Mouse (Mus musculus): ENCODE measurements around the gene Nudcd3. TPM values are rescaled to one million over a fixed set of nuclear protein-coding genes. Genes with fewer than 3 reads are reported as not detected.

Nudcd3 gene
- polyA plus RNA-seq, 1 experiment: 26.2 TPM

- Histone ChIP-seq H3K4me1 (ENCODE audit: control insufficient read depth, insufficient read depth, insufficient read length, low read length) (peaks cover 6% of the 10 kb centered on the region), H3K27ac (ENCODE audit: insufficient read depth, low read depth, low read length) (no peak overlapping the region), H3K27me3 (ENCODE audit: control insufficient read depth, insufficient read depth, low read length) (no peaks in the 10 kb centered on the region), H3K4me3 (ENCODE audit: low read depth, low read length) (no peak overlapping the region), H3K36me3 (ENCODE audit: control insufficient read depth, insufficient read depth, low read length) (no peaks in the 10 kb centered on the region)
- WGBS: 82% methylated on average over 1 of the region's 1 CpGs
- no peak for TF ChIP-seq POLR2A (IDR thresholded peaks at IDR 0.05; ENCODE audit: low read depth, low read length)
- TF ChIP-seq CTCF (IDR thresholded peaks at IDR 0.05; ENCODE audit: extremely low read depth, insufficient read length, insufficient replicate concordance, low read depth, low read length): no peak
Measured at GRCm38 (mm10) chr11:6158515-6158914, 41.7 kb downstream of the Nudcd3 start.

- Histone ChIP-seq H3K36me3 (ENCODE audit: control insufficient read depth, insufficient read depth, low read length) (no peaks in the 10 kb centered on the region), H3K4me3 (ENCODE audit: low read depth, low read length) (no peak overlapping the region), H3K27ac (ENCODE audit: insufficient read depth, low read depth, low read length) (no peak overlapping the region), H3K4me1 (ENCODE audit: control insufficient read depth, insufficient read depth, insufficient read length, low read length) (peaks cover 9% of the 10 kb centered on the region), H3K27me3 (ENCODE audit: control insufficient read depth, insufficient read depth, low read length) (no peaks in the 10 kb centered on the region)
- WGBS: 31% methylated on average over 5 of the region's 5 CpGs
- TF ChIP-seq CTCF (IDR thresholded peaks at IDR 0.05; ENCODE audit: extremely low read depth, insufficient read length, insufficient replicate concordance, low read depth, low read length) (no peak), POLR2A (IDR thresholded peaks at IDR 0.05; ENCODE audit: low read depth, low read length) (no peak)
Measured at GRCm38 (mm10) chr11:6157119-6157518, 43.1 kb downstream of the Nudcd3 start.

- Histone ChIP-seq H3K27ac (ENCODE audit: insufficient read depth, low read depth, low read length) (no peak overlapping the region), H3K4me1 (ENCODE audit: control insufficient read depth, insufficient read depth, insufficient read length, low read length) (peaks cover 9% of the 10 kb centered on the region), H3K36me3 (ENCODE audit: control insufficient read depth, insufficient read depth, low read length) (no peaks in the 10 kb centered on the region), H3K4me3 (ENCODE audit: low read depth, low read length) (no peak overlapping the region), H3K27me3 (ENCODE audit: control insufficient read depth, insufficient read depth, low read length) (no peaks in the 10 kb centered on the region)
- TF ChIP-seq POLR2A (IDR thresholded peaks at IDR 0.05; ENCODE audit: low read depth, low read length): no peak
- TF ChIP-seq CTCF (IDR thresholded peaks at IDR 0.05; ENCODE audit: extremely low read depth, insufficient read length, insufficient replicate concordance, low read depth, low read length): no peak
- WGBS: 80% methylated on average over 5 of the region's 5 CpGs
Measured at GRCm38 (mm10) chr11:6156651-6157050, 43.6 kb downstream of the Nudcd3 start.

GRCm38 (mm10) chr11:6154211-6154701 is 46.0 kb downstream of the Nudcd3 start:
- H3K27ac ChIP-seq (ENCODE audit: insufficient read depth, low read depth, low read length): no peak overlapping the region
- no peak overlapping the region for H3K4me3 ChIP-seq (ENCODE audit: low read depth, low read length)
- peaks cover 8% of the 10 kb centered on the region; the same call in 1 of the 2 replicates for H3K36me3 ChIP-seq (ENCODE audit: control insufficient read depth, insufficient read depth, low read length)
- peaks cover 7% of the 10 kb centered on the region for H3K4me1 ChIP-seq (ENCODE audit: control insufficient read depth, insufficient read depth, insufficient read length, low read length)
- 24% methylated on average over 3 of the region's 3 CpGs for WGBS
- TF ChIP-seq CTCF (IDR thresholded peaks at IDR 0.05; ENCODE audit: extremely low read depth, insufficient read length, insufficient replicate concordance, low read depth, low read length): no peak
- no peak for TF ChIP-seq POLR2A (IDR thresholded peaks at IDR 0.05; ENCODE audit: low read depth, low read length)
- H3K27me3 ChIP-seq (ENCODE audit: control insufficient read depth, insufficient read depth, low read length): no peaks in the 10 kb centered on the region

GRCm38 (mm10) chr11:6152864-6153263 is 47.4 kb downstream of the Nudcd3 start:
- no peak for TF ChIP-seq POLR2A (IDR thresholded peaks at IDR 0.05; ENCODE audit: low read depth, low read length)
- no peak for TF ChIP-seq CTCF (IDR thresholded peaks at IDR 0.05; ENCODE audit: extremely low read depth, insufficient read length, insufficient replicate concordance, low read depth, low read length)
- no peak overlapping the region for H3K4me3 ChIP-seq (ENCODE audit: low read depth, low read length)
- H3K4me1 ChIP-seq (ENCODE audit: control insufficient read depth, insufficient read depth, insufficient read length, low read length): peaks cover 7% of the 10 kb centered on the region
- H3K27me3 ChIP-seq (ENCODE audit: control insufficient read depth, insufficient read depth, low read length): no peaks in the 10 kb centered on the region
- peaks cover 14% of the 10 kb centered on the region for H3K36me3 ChIP-seq (ENCODE audit: control insufficient read depth, insufficient read depth, low read length)
- WGBS: 76% methylated on average over 4 of the region's 4 CpGs
- H3K27ac ChIP-seq (ENCODE audit: insufficient read depth, low read depth, low read length): no peak overlapping the region

- Histone ChIP-seq H3K4me1 (ENCODE audit: control insufficient read depth, insufficient read depth, insufficient read length, low read length) (peaks cover 1% of the 10 kb centered on the region; the same call in 1 of the 2 replicates), H3K27ac (ENCODE audit: insufficient read depth, low read depth, low read length) (no peak overlapping the region), H3K27me3 (ENCODE audit: control insufficient read depth, insufficient read depth, low read length) (no peaks in the 10 kb centered on the region), H3K4me3 (ENCODE audit: low read depth, low read length) (no peak overlapping the region), H3K36me3 (ENCODE audit: control insufficient read depth, insufficient read depth, low read length) (0 out of 2 replicates have a peak, but pooled peaks cover 2% of the 10 kb centered on the region)
- 82% methylated on average over 7 of the region's 7 CpGs for whole genome bisulfite sequencing
- TF ChIP-seq CTCF (IDR thresholded peaks at IDR 0.05; ENCODE audit: extremely low read depth, insufficient read length, insufficient replicate concordance, low read depth, low read length) (no peak), POLR2A (IDR thresholded peaks at IDR 0.05; ENCODE audit: low read depth, low read length) (no peak)
Measured at GRCm38 (mm10) chr11:6138233-6138950, 61.8 kb downstream of the Nudcd3 start.

- 0 out of 2 replicates have a peak overlapping the region, but pooled peaks have one; percentile 21 for H3K27ac ChIP-seq (ENCODE audit: insufficient read depth, low read depth, low read length)
- TF ChIP-seq CTCF (IDR thresholded peaks at IDR 0.05; ENCODE audit: extremely low read depth, insufficient read length, insufficient replicate concordance, low read depth, low read length): no peak
- no peak for TF ChIP-seq POLR2A (IDR thresholded peaks at IDR 0.05; ENCODE audit: low read depth, low read length)
- WGBS: 72% methylated on average over 4 of the region's 4 CpGs
Measured at GRCm38 (mm10) chr11:6132886-6133285, 67.3 kb downstream of the Nudcd3 start.

More at GRCm38 (mm10) chr11:6132886-6133285, 67.3 kb downstream of the Nudcd3 start:
- Histone ChIP-seq H3K27me3 (ENCODE audit: control insufficient read depth, insufficient read depth, low read length) (no peaks in the 10 kb centered on the region), H3K4me1 (ENCODE audit: control insufficient read depth, insufficient read depth, insufficient read length, low read length) (peaks cover 2% of the 10 kb centered on the region; the same call in 1 of the 2 replicates), H3K4me3 (ENCODE audit: low read depth, low read length) (no peak overlapping the region), H3K36me3 (ENCODE audit: control insufficient read depth, insufficient read depth, low read length) (peaks cover 2% of the 10 kb centered on the region; the same call in 1 of the 2 replicates)
